Mouse (Mus musculus): ENCODE results near the gene Zfp704. TPM values are rescaled to one million over a fixed set of nuclear protein-coding genes. Genes with fewer than 3 reads are reported as not detected.

The Zfp704 gene
- total and polyA plus RNA-seq, 3 experiments, result under 0.01 TPM; not detected in 2

GRCm38 (mm10) chr3:9611226-9611625 is 1.3 kb upstream of the Zfp704 start:
- Histone ChIP-seq H3K4me1 (ENCODE audit: control insufficient read depth in 1 of 2, insufficient read depth in 2 of 2, low read length in 2 of 2) (no peaks in the 10 kb centered on the region), H3K27me3 (ENCODE audit: control insufficient read depth in 1 of 2, insufficient read depth in 2 of 2, low read length in 2 of 2) (no peaks in the 10 kb centered on the region), H3K36me3 (ENCODE audit: control insufficient read depth in 1 of 2, insufficient read depth in 2 of 2, low read length in 2 of 2) (no peaks in the 10 kb centered on the region), H3K27ac (ENCODE audit: control insufficient read depth, low read depth, low read length) (no peak overlapping the region), H3K9me3 (replicated peaks; ENCODE audit: insufficient read depth, low read length) (no peaks in the 10 kb centered on the region), H3K4me3 (ENCODE audit: control insufficient read depth in 1 of 2, insufficient read depth in 1 of 2, low read depth in 2 of 2, low read length in 2 of 2) (no peak overlapping the region), H3K9ac (ENCODE audit: control insufficient read depth, low read depth, low read length, poor library complexity, severe bottlenecking) (no peak overlapping the region), H3K79me2 (ENCODE audit: control insufficient read depth, insufficient read depth, low read length, poor library complexity) (no peaks in the 10 kb centered on the region)
- DNase-seq (ENCODE audit: low read depth, low spot score), result no peak
- TF ChIP-seq MXI1 (IDR thresholded peaks at IDR 0.05; ENCODE audit: low read depth, low read length) (no peak), ZKSCAN1 (IDR thresholded peaks at IDR 0.05; ENCODE audit: low read depth, low read length) (no peak), TAL1 (IDR thresholded peaks at IDR 0.05; ENCODE audit: low read length) (no peak), POLR2AphosphoS2 (IDR thresholded peaks at IDR 0.05; ENCODE audit: low read length) (no peak), MAX (IDR thresholded peaks at IDR 0.05; ENCODE audit: low read length) (no peak), HCFC1 (IDR thresholded peaks at IDR 0.05; ENCODE audit: low read depth, low read length) (no peak), GABPA (IDR thresholded peaks at IDR 0.05; ENCODE audit: low read depth, low read length) (no peak), USF1 (IDR thresholded peaks at IDR 0.05; ENCODE audit: low read depth, low read length) (no peak), ZC3H11A (IDR thresholded peaks at IDR 0.05; ENCODE audit: low read depth, low read length) (no peak), MAFK (IDR thresholded peaks at IDR 0.05; ENCODE audit: borderline replicate concordance, low read depth, low read length) (no peak), ZNF384 (IDR thresholded peaks at IDR 0.05; ENCODE audit: low read depth, low read length) (no peak), MYC (IDR thresholded peaks at IDR 0.05; ENCODE audit: low read depth, low read length) (no peak), CHD2 (IDR thresholded peaks at IDR 0.05; ENCODE audit: low read length) (no peak)

- no peaks in the 10 kb centered on the region for H3K27me3 ChIP-seq (ENCODE audit: control insufficient read depth in 1 of 2, insufficient read depth in 2 of 2, low read length in 2 of 2)
- no peak overlapping the region for H3K27ac ChIP-seq (ENCODE audit: control insufficient read depth, low read depth, low read length)
- H3K36me3 ChIP-seq (ENCODE audit: control insufficient read depth in 1 of 2, insufficient read depth in 2 of 2, low read length in 2 of 2), result no peaks in the 10 kb centered on the region
- no peak for TF ChIP-seq MEF2A (IDR thresholded peaks at IDR 0.05; ENCODE audit: extremely low read depth, insufficient replicate concordance, low read depth, low read length, poor library complexity, severe bottlenecking)
- no peak for TF ChIP-seq JUND (IDR thresholded peaks at IDR 0.05; ENCODE audit: low read depth, low read length)
- TF ChIP-seq USF1 (IDR thresholded peaks at IDR 0.05; ENCODE audit: low read depth, low read length), result no peak
- TF ChIP-seq MAX (IDR thresholded peaks at IDR 0.05; ENCODE audit: low read length), result no peak
- TF ChIP-seq CHD1 (IDR thresholded peaks at IDR 0.05; ENCODE audit: low read depth, low read length), result no peak
- TF ChIP-seq NRF1 (IDR thresholded peaks at IDR 0.05; ENCODE audit: insufficient read depth, low read depth, low read length, poor library complexity, severe bottlenecking), result no peak
- no peak for TF ChIP-seq CHD2 (IDR thresholded peaks at IDR 0.05; ENCODE audit: low read length)
- no peak for TF ChIP-seq ETS1 (IDR thresholded peaks at IDR 0.05; ENCODE audit: low read depth, low read length)
- TF ChIP-seq POLR2AphosphoS2 (IDR thresholded peaks at IDR 0.05; ENCODE audit: low read length), result no peak
- no peak for TF ChIP-seq SIN3A (IDR thresholded peaks at IDR 0.05; ENCODE audit: low read length)
- TF ChIP-seq TCF12 (IDR thresholded peaks at IDR 0.05; ENCODE audit: low read depth, low read length), result no peak
- TF ChIP-seq USF2 (IDR thresholded peaks at IDR 0.05; ENCODE audit: borderline replicate concordance in 1 of 2, insufficient read depth in 1 of 2, low read depth in 1 of 2, low read length in 2 of 2), result no peak
- TF ChIP-seq SMC3 (IDR thresholded peaks at IDR 0.05; ENCODE audit: low read depth, low read length), result no peak
- TF ChIP-seq E2F4 (IDR thresholded peaks at IDR 0.05; ENCODE audit: borderline replicate concordance, low read depth, low read length), result no peak
- no peak for TF ChIP-seq POLR2A (IDR thresholded peaks at IDR 0.05; ENCODE audit: control insufficient read depth in 1 of 2, insufficient read depth in 1 of 2, low read depth in 1 of 2, low read length in 2 of 2, poor library complexity in 1 of 2)
- TF ChIP-seq ELF1 (IDR thresholded peaks at IDR 0.05; ENCODE audit: low read depth, low read length), result no peak
- no peak overlapping the region for H3K4me3 ChIP-seq (ENCODE audit: control insufficient read depth in 1 of 2, insufficient read depth in 1 of 2, low read depth in 2 of 2, low read length in 2 of 2)
- H3K79me2 ChIP-seq (ENCODE audit: control insufficient read depth, insufficient read depth, low read length, poor library complexity), result no peaks in the 10 kb centered on the region
- no peaks in the 10 kb centered on the region for H3K4me1 ChIP-seq (ENCODE audit: control insufficient read depth in 1 of 2, insufficient read depth in 2 of 2, low read length in 2 of 2)
- no peak for DNase-seq (ENCODE audit: low read depth, low spot score)
- no peak overlapping the region for H3K9ac ChIP-seq (ENCODE audit: control insufficient read depth, low read depth, low read length, poor library complexity, severe bottlenecking)
- no peaks in the 10 kb centered on the region for H3K9me3 ChIP-seq (replicated peaks; ENCODE audit: insufficient read depth, low read length)
Measured at GRCm38 (mm10) chr3:9610426-9610825, 541 bp upstream of the Zfp704 start.

Data from MEL (cell line).